Mouse (Mus musculus) intestine, embryonic 15.5 days (tissue): ENCODE measurements around the gene Akap4. TPM values are rescaled to one million over a fixed set of nuclear protein-coding genes. Genes with fewer than 3 reads are reported as not detected.

Experiments used
- ATAC-seq: fragments of 200-750 bp; cut with Nextera tagmentation; 2 replicates; pipeline ENCODE4 v1.8.0; 2017; ENCODE audit warnings: moderate TSS enrichment, moderate library complexity
- H3K27ac ChIP-seq: fragments of 300-500 bp; sonication (generic); 2 replicates; pipeline ENCODE4 v1.5.1; 2015; ENCODE audit warnings: mild to moderate bottlenecking, inconsistent platforms
- H3K27me3 ChIP-seq: fragments of 300-500 bp; sonication (generic); replicated peaks from 2 replicates; pipeline ENCODE4 v1.6.1; 2015; ENCODE audit warnings: inconsistent platforms
- H3K36me3 ChIP-seq: fragments of 300-500 bp; sonication (generic); 2 replicates; pipeline ENCODE4 v1.6.1; 2015; ENCODE audit warnings: inconsistent platforms
- H3K4me1 ChIP-seq: fragments of 300-500 bp; sonication (generic); replicated peaks from 2 replicates; pipeline ENCODE4 v1.6.1; 2015; ENCODE audit warnings: inconsistent platforms
- H3K4me2 ChIP-seq: fragments of 300-500 bp; sonication (generic); replicated peaks from 2 replicates; pipeline ENCODE4 v1.6.1; 2015; ENCODE audit warnings: mild to moderate bottlenecking, inconsistent platforms
- H3K4me3 ChIP-seq: fragments of 300-500 bp; sonication (generic); replicated peaks from 2 replicates; pipeline ENCODE4 v1.5.1; 2015; ENCODE audit warnings: inconsistent platforms
- H3K9ac ChIP-seq: fragments of 300-500 bp; sonication (generic); 2 replicates; pipeline ENCODE4 v1.6.1; 2015; ENCODE audit warnings: inconsistent platforms
- H3K9me3 ChIP-seq: fragments of 300-500 bp; sonication (generic); 2 replicates; pipeline ENCODE4 v1.6.1; 2016; ENCODE audit warnings: inconsistent platforms
- WGBS: fragments of 180-500 bp; shearing (Covaris S2); methylation state at CpG from one replicate; pipeline ENCODE4 v1.1.7; 2015; 5-methylcytosine and 5-hydroxymethylcytosine counted together
- polyA plus RNA-seq: library from polyadenylated mRNA; unstranded; fragments of >200 nt; fragmentation: Nextera tagmentation; extraction: Ambion mirVana; gene quantifications from 2 replicates; pipeline ENCODE4 v1.2.1, GENCODE M21; 2015

Akap4 gene
- not detected in 2 replicates for polyA plus RNA-seq

GRCm38 (mm10) chrX:7067219-7067618, at the start of gene Akap4:
Gene Akap4, plus strand, starts transcription at chrX:7067519.
- WGBS = 90% methylated on average over 1 of the region's 1 CpGs
- no peak for ATAC-seq
- no peaks in the 10 kb centered on the region for H3K36me3 ChIP-seq
- H3K27me3 ChIP-seq = no peaks in the 10 kb centered on the region
- no peak within 1 kb of the TSS for H3K9ac ChIP-seq
- H3K4me3 ChIP-seq = no peak within 1 kb of the TSS
- H3K4me2 ChIP-seq = no peak within 1 kb of the TSS
- no peaks in the 10 kb centered on the region for H3K4me1 ChIP-seq
- no peak within 1 kb of the TSS for H3K27ac ChIP-seq
- H3K9me3 ChIP-seq = no peaks in the 10 kb centered on the region

- ATAC-seq = no peak
- Histone ChIP-seq H3K4me3 (no peak within 1 kb of the TSS), H3K27me3 (no peaks in the 10 kb centered on the region), H3K36me3 (no peaks in the 10 kb centered on the region), H3K9ac (no peak within 1 kb of the TSS), H3K9me3 (no peaks in the 10 kb centered on the region), H3K4me1 (no peaks in the 10 kb centered on the region), H3K4me2 (no peak within 1 kb of the TSS), H3K27ac (no peak within 1 kb of the TSS)
- 93% methylated on average over 19 of the region's 19 CpGs for WGBS
Observed at GRCm38 (mm10) chrX:7041519-7041918, 25.8 kb upstream of the Akap4 start, which contains the start of gene Ccnb3. Gene Ccnb3, minus strand, starts transcription at chrX:7041619.

- Histone ChIP-seq H3K27ac (no peak overlapping the region), H3K4me1 (no peaks in the 10 kb centered on the region), H3K9ac (no peak overlapping the region), H3K4me2 (no peak overlapping the region), H3K4me3 (no peak overlapping the region), H3K9me3 (no peaks in the 10 kb centered on the region), H3K27me3 (no peaks in the 10 kb centered on the region), H3K36me3 (no peaks in the 10 kb centered on the region)
- no peak for ATAC-seq
Observed at GRCm38 (mm10) chrX:7057056-7057455, 10.3 kb upstream of the Akap4 start.

- Histone ChIP-seq H3K4me3 (no peak overlapping the region), H3K27me3 (no peaks in the 10 kb centered on the region), H3K4me1 (no peaks in the 10 kb centered on the region), H3K9ac (no peak overlapping the region), H3K9me3 (no peaks in the 10 kb centered on the region), H3K27ac (no peak overlapping the region), H3K36me3 (no peaks in the 10 kb centered on the region), H3K4me2 (no peak overlapping the region)
- WGBS = 80% methylated on average over 2 of the region's 2 CpGs
- no peak for ATAC-seq
Observed at GRCm38 (mm10) chrX:7057634-7058033, 9.7 kb upstream of the Akap4 start.

GRCm38 (mm10) chrX:7064109-7064508, 3.2 kb upstream of the Akap4 start:
- Histone ChIP-seq H3K9me3 (no peaks in the 10 kb centered on the region), H3K27me3 (no peaks in the 10 kb centered on the region), H3K9ac (no peak overlapping the region), H3K4me2 (no peak overlapping the region), H3K36me3 (no peaks in the 10 kb centered on the region), H3K4me1 (no peaks in the 10 kb centered on the region), H3K4me3 (no peak overlapping the region), H3K27ac (no peak overlapping the region)
- no peak for ATAC-seq

GRCm38 (mm10) chrX:7068002-7068401, 683 bp downstream of the Akap4 start:
- H3K4me1 ChIP-seq = no peaks in the 10 kb centered on the region

GRCm38 (mm10) chrX:7079820-7080429, 12.6 kb downstream of the Akap4 start:
- Histone ChIP-seq H3K4me1 (no peaks in the 10 kb centered on the region), H3K9me3 (no peaks in the 10 kb centered on the region), H3K27ac (no peak overlapping the region), H3K4me3 (no peak overlapping the region), H3K4me2 (no peak overlapping the region), H3K36me3 (no peaks in the 10 kb centered on the region), H3K9ac (no peak overlapping the region), H3K27me3 (no peaks in the 10 kb centered on the region)
- no peak for ATAC-seq
- WGBS = 52% methylated on average over 6 of the region's 6 CpGs

More at GRCm38 (mm10) chrX:7068002-7068401, 683 bp downstream of the Akap4 start:
- H3K36me3 ChIP-seq = no peaks in the 10 kb centered on the region
- no peak overlapping the region for H3K4me2 ChIP-seq
- WGBS = 78% methylated on average over 2 of the region's 2 CpGs
- no peaks in the 10 kb centered on the region for H3K27me3 ChIP-seq
- ATAC-seq = no peak
- no peak overlapping the region for H3K9ac ChIP-seq
- H3K4me3 ChIP-seq = no peak overlapping the region
- no peak overlapping the region for H3K27ac ChIP-seq
- H3K9me3 ChIP-seq = no peaks in the 10 kb centered on the region

- H3K36me3 ChIP-seq = no peaks in the 10 kb centered on the region
- H3K9me3 ChIP-seq = no peaks in the 10 kb centered on the region
- no peak for ATAC-seq
- H3K4me1 ChIP-seq = no peaks in the 10 kb centered on the region
- H3K27ac ChIP-seq = no peak overlapping the region
- no peak overlapping the region for H3K4me3 ChIP-seq
- WGBS = 69% methylated on average over 1 of the region's 1 CpGs
- H3K27me3 ChIP-seq = no peaks in the 10 kb centered on the region
- H3K9ac ChIP-seq = no peak overlapping the region
- no peak overlapping the region for H3K4me2 ChIP-seq
Observed at GRCm38 (mm10) chrX:7085878-7086277, 18.6 kb downstream of the Akap4 start.

- no peak overlapping the region for H3K9ac ChIP-seq
- H3K27me3 ChIP-seq = no peaks in the 10 kb centered on the region
- H3K4me3 ChIP-seq = no peak overlapping the region
- H3K36me3 ChIP-seq = no peaks in the 10 kb centered on the region
- H3K4me1 ChIP-seq = no peaks in the 10 kb centered on the region
- no peak overlapping the region for H3K27ac ChIP-seq
- ATAC-seq = no peak
- H3K4me2 ChIP-seq = no peak overlapping the region
- no peaks in the 10 kb centered on the region for H3K9me3 ChIP-seq
Observed at GRCm38 (mm10) chrX:7090323-7090722, 23.0 kb downstream of the Akap4 start.

GRCm38 (mm10) chrX:7102280-7102679, 35.0 kb downstream of the Akap4 start:
- no peak overlapping the region for H3K9ac ChIP-seq
- no peak overlapping the region for H3K4me3 ChIP-seq
- H3K27ac ChIP-seq = no peak overlapping the region
- H3K9me3 ChIP-seq = no peaks in the 10 kb centered on the region
- H3K27me3 ChIP-seq = no peaks in the 10 kb centered on the region
- no peak overlapping the region for H3K4me2 ChIP-seq
- ATAC-seq = no peak
- no peaks in the 10 kb centered on the region for H3K36me3 ChIP-seq
- no peaks in the 10 kb centered on the region for H3K4me1 ChIP-seq

- ATAC-seq = no peak
- 83% methylated on average over 3 of the region's 3 CpGs for WGBS
- Histone ChIP-seq H3K27me3 (no peaks in the 10 kb centered on the region), H3K36me3 (no peaks in the 10 kb centered on the region), H3K4me1 (no peaks in the 10 kb centered on the region), H3K4me3 (no peak overlapping the region), H3K9me3 (no peaks in the 10 kb centered on the region), H3K4me2 (no peak overlapping the region), H3K9ac (no peak overlapping the region), H3K27ac (no peak overlapping the region)
Observed at GRCm38 (mm10) chrX:7114885-7115284, 47.6 kb downstream of the Akap4 start.

- H3K9ac ChIP-seq = no peak overlapping the region
- H3K4me2 ChIP-seq = no peak overlapping the region
- H3K4me3 ChIP-seq = no peak overlapping the region
- no peaks in the 10 kb centered on the region for H3K27me3 ChIP-seq
- no peaks in the 10 kb centered on the region for H3K36me3 ChIP-seq
- H3K4me1 ChIP-seq = no peaks in the 10 kb centered on the region
- H3K9me3 ChIP-seq = no peaks in the 10 kb centered on the region
- no peak overlapping the region for H3K27ac ChIP-seq
- ATAC-seq = no peak
- WGBS = 59% methylated on average over 4 of the region's 4 CpGs
Observed at GRCm38 (mm10) chrX:7121618-7122280, 54.4 kb downstream of the Akap4 start.
